Mouse (Mus musculus): ENCODE data around the gene Gucy2c. TPM values are rescaled to one million over a fixed set of nuclear protein-coding genes. Genes with fewer than 3 reads are reported as not detected.

The Gucy2c gene
- polyA plus RNA-seq, 1 experiment, result 0.31 TPM

DNA sequence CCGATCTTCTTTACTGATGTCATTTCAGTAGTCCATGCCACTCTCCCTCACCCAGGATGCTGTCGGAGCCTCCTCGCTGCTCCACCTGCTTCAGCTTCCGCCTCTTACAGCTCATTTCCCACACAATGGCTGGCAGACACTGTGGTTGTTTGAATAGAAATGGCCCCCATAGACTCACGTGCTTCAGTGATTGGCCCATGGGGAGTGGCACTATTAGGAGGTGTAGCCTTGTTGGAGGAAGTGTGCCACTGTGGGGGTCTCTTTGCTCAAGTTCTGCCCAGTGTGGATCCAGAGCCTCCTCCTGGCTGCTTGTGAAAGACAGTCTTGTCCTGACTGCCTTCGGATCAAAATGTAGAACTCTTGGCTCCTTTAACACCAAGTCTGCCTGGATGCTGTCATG, 14.3 kb upstream of the Gucy2c start:
- TF ChIP-seq CTCF (IDR thresholded peaks at IDR 0.05; ENCODE audit: borderline replicate concordance, control insufficient read depth, extremely low read depth, insufficient read depth, low read length, poor library complexity) (no peak), POLR2A (IDR thresholded peaks at IDR 0.05; ENCODE audit: control insufficient read depth, extremely low read depth, insufficient read depth, low read length, poor library complexity) (no peak)
- WGBS, result 95% methylated on average over 6 of the region's 6 CpGs
- Histone ChIP-seq H3K4me1 (replicated peaks; ENCODE audit: control insufficient read depth, insufficient read depth, low read length) (peaks cover 13% of the 10 kb centered on the region), H3K4me3 (ENCODE audit: control insufficient read depth, insufficient read depth, low read length) (no peak overlapping the region), H3K27me3 (ENCODE audit: control insufficient read depth, insufficient read depth, low read length) (no peaks in the 10 kb centered on the region), H3K36me3 (ENCODE audit: control insufficient read depth, insufficient read depth, low read length) (no peaks in the 10 kb centered on the region), H3K27ac (ENCODE audit: control insufficient read depth, insufficient read depth, low read length) (no peak overlapping the region)
- no peak for DNase-seq

DNA sequence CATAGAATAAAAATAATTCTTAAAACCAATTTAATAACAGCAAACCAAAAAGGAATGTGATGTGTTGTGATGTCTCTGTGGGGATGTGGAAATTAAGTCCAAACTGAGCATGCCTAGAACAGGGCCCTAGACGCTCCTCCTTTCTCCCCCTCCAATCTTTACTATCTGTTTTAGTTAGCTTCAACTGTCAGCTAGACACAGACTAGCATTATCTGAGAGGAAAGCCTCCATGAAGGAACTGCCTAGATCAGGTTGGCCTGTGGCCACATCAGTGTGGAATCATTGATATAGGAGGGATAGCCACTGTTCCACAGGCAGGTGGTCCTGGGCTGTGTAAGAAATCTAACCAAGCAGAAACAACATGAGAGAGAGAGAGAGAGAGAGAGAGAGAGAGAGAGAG, 13.5 kb upstream of the Gucy2c start:
- H3K27me3 ChIP-seq (ENCODE audit: control insufficient read depth, insufficient read depth, low read length), result no peaks in the 10 kb centered on the region
- no peaks in the 10 kb centered on the region for H3K36me3 ChIP-seq (ENCODE audit: control insufficient read depth, insufficient read depth, low read length)
- 79% methylated on average over 1 of the region's 1 CpGs for WGBS
- H3K4me3 ChIP-seq (ENCODE audit: control insufficient read depth, insufficient read depth, low read length), result no peak overlapping the region
- no peak for DNase-seq
- peaks cover 13% of the 10 kb centered on the region for H3K4me1 ChIP-seq (replicated peaks; ENCODE audit: control insufficient read depth, insufficient read depth, low read length)
- TF ChIP-seq POLR2A (IDR thresholded peaks at IDR 0.05; ENCODE audit: control insufficient read depth, extremely low read depth, insufficient read depth, low read length, poor library complexity), result no peak
- TF ChIP-seq CTCF (IDR thresholded peaks at IDR 0.05; ENCODE audit: borderline replicate concordance, control insufficient read depth, extremely low read depth, insufficient read depth, low read length, poor library complexity), result no peak
- H3K27ac ChIP-seq (ENCODE audit: control insufficient read depth, insufficient read depth, low read length), result no peak overlapping the region

DNA sequence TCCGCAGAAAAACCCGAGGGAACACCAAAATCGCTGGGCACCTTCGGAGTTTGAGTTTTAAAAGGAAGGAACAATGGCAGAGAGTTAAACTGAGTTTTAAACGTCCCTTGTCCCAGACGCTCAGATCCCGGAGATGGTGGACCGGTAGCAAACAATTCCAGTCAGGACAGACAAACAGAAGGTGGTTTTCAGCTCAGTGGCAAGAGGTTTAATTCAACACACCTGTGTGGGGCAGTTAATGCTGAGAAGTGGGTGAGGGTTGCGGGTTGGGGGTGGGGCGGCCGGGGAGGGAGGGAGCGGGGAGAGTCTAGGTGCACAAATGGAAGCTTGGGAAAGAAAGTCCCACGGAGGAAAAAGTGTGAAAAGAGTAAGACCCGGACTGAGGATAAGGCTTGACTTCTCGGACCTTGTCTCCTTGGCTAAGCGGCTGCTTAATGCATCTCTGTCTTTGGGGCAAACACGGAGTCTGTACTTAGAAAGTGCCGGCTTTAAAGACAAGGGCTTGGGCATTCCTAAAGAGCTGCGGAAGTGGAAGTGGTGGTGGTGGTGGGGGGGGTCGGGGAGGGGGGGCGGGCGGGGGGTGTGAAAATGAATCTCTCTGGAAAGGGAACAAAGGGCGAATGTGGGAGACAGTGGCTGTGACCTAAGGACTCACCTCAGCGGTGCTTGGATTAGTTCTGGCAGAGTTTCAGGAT, 12.4 kb upstream of the Gucy2c start:
- Histone ChIP-seq H3K27ac (ENCODE audit: control insufficient read depth, insufficient read depth, low read length) (no peak overlapping the region), H3K4me3 (ENCODE audit: control insufficient read depth, insufficient read depth, low read length) (peak overlapping the region; percentile 23), H3K36me3 (ENCODE audit: control insufficient read depth, insufficient read depth, low read length) (no peaks in the 10 kb centered on the region), H3K27me3 (ENCODE audit: control insufficient read depth, insufficient read depth, low read length) (no peaks in the 10 kb centered on the region), H3K4me1 (replicated peaks; ENCODE audit: control insufficient read depth, insufficient read depth, low read length) (peaks cover 13% of the 10 kb centered on the region)
- no peak for DNase-seq
- under 1% methylated on average over 24 of the region's 24 CpGs for WGBS
- no peak for TF ChIP-seq CTCF (IDR thresholded peaks at IDR 0.05; ENCODE audit: borderline replicate concordance, control insufficient read depth, extremely low read depth, insufficient read depth, low read length, poor library complexity)
- TF ChIP-seq POLR2A (IDR thresholded peaks at IDR 0.05; ENCODE audit: control insufficient read depth, extremely low read depth, insufficient read depth, low read length, poor library complexity), result no peak

DNA sequence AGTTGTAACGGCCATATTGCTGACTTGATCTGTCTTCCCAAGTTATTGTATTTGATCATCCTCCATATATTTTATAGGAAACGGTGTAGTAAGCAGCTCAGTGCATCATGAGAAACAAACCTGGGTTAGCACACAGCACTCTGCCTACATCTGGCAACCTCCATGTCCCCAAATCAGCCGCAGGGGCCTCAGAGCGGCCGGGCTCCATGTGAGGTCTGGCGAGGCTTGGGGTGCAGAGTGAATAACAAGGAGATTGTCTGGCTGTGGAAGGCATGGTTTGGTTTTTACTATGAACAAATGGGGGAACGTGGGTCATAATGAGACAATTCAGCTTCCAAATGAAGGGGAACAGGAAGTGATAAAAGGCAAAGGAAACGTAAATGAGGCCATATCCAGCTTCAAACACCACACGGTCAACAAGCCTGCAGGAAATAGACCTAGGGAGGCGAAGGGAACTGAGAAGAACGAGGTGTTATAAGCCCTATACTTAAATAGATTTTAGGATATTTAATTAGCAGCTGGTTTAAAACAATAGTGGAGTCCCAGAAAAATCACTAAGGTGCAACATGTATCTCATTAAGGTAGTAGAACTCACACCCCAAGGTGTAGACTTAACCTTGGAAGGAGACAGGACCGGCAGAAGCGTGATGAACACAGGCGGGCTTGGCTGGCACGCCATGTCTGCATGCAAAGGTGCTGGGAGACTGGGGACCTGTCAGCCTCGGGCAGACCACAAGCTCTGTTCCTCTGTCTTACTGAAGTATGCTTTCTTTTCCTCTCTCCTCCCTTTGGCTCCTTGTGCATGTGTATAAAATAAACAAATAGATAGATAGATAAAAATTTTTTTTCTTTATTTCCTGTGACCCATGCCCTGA, 11.6 kb upstream of the Gucy2c start:
- H3K27ac ChIP-seq (ENCODE audit: control insufficient read depth, insufficient read depth, low read length), result no peak overlapping the region
- no peak for TF ChIP-seq CTCF (IDR thresholded peaks at IDR 0.05; ENCODE audit: borderline replicate concordance, control insufficient read depth, extremely low read depth, insufficient read depth, low read length, poor library complexity)
- TF ChIP-seq POLR2A (IDR thresholded peaks at IDR 0.05; ENCODE audit: control insufficient read depth, extremely low read depth, insufficient read depth, low read length, poor library complexity), result no peak
- DNase-seq, result no peak
- no peaks in the 10 kb centered on the region for H3K36me3 ChIP-seq (ENCODE audit: control insufficient read depth, insufficient read depth, low read length)
- H3K27me3 ChIP-seq (ENCODE audit: control insufficient read depth, insufficient read depth, low read length), result no peaks in the 10 kb centered on the region
- WGBS, result 34% methylated on average over 16 of the region's 16 CpGs
- H3K4me3 ChIP-seq (ENCODE audit: control insufficient read depth, insufficient read depth, low read length), result no peak overlapping the region
- H3K4me1 ChIP-seq (replicated peaks; ENCODE audit: control insufficient read depth, insufficient read depth, low read length), result peaks cover 13% of the 10 kb centered on the region

DNA sequence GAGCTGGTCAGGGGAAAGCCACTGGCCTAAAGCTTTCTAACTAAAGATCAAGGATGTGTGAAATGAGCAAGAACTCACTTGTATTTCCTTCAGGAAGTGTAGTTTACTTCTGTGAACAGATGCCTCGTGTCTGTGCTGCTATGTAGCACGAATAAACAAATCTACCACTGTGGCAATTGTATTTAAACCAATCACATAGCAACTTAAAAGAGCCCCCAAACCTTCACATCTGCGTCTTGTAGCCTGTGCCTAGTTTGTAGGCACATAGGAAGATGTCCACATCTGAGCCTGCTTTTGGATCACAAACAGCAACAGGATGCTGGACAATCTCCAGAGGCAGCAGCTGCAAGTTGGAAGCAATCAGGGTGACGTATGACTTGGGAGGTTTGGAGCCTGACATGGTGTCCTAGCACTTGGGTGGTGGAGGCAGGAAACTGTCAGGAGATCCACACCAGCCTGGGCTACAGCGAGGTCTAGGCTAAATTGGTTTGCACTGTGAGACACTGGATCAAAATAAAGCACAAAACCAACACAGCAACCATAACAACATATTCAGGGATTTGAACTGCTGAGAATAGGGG, 7.9 kb upstream of the Gucy2c start:
- 79% methylated on average over 5 of the region's 5 CpGs for WGBS
- no peak overlapping the region for H3K4me3 ChIP-seq (ENCODE audit: control insufficient read depth, insufficient read depth, low read length)
- no peak overlapping the region; the same call in 1 of the 2 replicates for H3K27ac ChIP-seq (ENCODE audit: control insufficient read depth, insufficient read depth, low read length)
- H3K36me3 ChIP-seq (ENCODE audit: control insufficient read depth, insufficient read depth, low read length), result no peaks in the 10 kb centered on the region
- no peaks in the 10 kb centered on the region for H3K27me3 ChIP-seq (ENCODE audit: control insufficient read depth, insufficient read depth, low read length)
- no peak for DNase-seq
- H3K4me1 ChIP-seq (replicated peaks; ENCODE audit: control insufficient read depth, insufficient read depth, low read length), result peaks cover 13% of the 10 kb centered on the region
- TF ChIP-seq CTCF (IDR thresholded peaks at IDR 0.05; ENCODE audit: borderline replicate concordance, control insufficient read depth, extremely low read depth, insufficient read depth, low read length, poor library complexity), result no peak

DNA sequence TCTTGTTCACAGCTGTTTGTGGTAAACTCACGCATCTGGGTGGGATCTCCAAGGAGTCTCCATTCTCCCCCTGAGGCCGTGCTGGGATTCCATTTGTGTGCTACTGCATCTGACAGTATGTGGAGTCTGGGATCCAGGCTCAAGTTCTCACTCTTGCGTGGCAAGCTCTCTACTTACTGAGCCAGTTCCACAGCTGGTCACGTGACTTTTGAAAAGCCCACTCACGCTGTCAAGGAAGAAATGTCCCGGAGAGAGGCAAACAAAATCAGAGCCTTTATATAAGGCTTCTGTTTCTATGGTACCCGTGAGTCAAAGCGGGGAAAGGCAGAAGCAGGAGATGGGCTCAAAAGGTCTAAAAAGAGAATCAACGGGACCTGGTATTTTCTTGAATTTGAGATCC, 1.2 kb upstream of the Gucy2c start:
- TF ChIP-seq CTCF (IDR thresholded peaks at IDR 0.05; ENCODE audit: borderline replicate concordance, control insufficient read depth, extremely low read depth, insufficient read depth, low read length, poor library complexity) (no peak), POLR2A (IDR thresholded peaks at IDR 0.05; ENCODE audit: control insufficient read depth, extremely low read depth, insufficient read depth, low read length, poor library complexity) (no peak)
- Histone ChIP-seq H3K36me3 (ENCODE audit: control insufficient read depth, insufficient read depth, low read length) (no peaks in the 10 kb centered on the region), H3K27ac (ENCODE audit: control insufficient read depth, insufficient read depth, low read length) (no peak overlapping the region), H3K4me3 (ENCODE audit: control insufficient read depth, insufficient read depth, low read length) (no peak overlapping the region), H3K27me3 (ENCODE audit: control insufficient read depth, insufficient read depth, low read length) (no peaks in the 10 kb centered on the region), H3K4me1 (replicated peaks; ENCODE audit: control insufficient read depth, insufficient read depth, low read length) (no peaks in the 10 kb centered on the region)
- WGBS, result 95% methylated on average over 9 of the region's 9 CpGs
- DNase-seq, result no peak
